ENCODE assay signal across 11 mouse cellular contexts in genomic region chr1:91533961-91534723, GRCm38 (mm10). TPM values are rescaled to one million over a fixed set of nuclear protein-coding genes. Genes with fewer than 3 reads are reported as not detected.
DNase-seq lines count a peak whose midpoint lies in the region; ATAC-seq lines count a peak whose summit lies in the region.
"Had no signal": no experiment of that assay in that cellular context is flagged by ENCODE, and none has a peak within 500 bp of the region (broad histone marks: within the 10 kb centered on the region; RNA-seq: fewer than 3 reads in every experiment).

No protein-coding gene starts in this region.

- H3K4me2 ChIP-seq in kidney, embryonic 15.5 days = no peak overlapping the region
- peak overlapping the region; percentile 67 for H3K4me2 ChIP-seq in liver, embryonic 13.5 days

- no peak overlapping the region for H3K4me3 ChIP-seq in kidney, embryonic 15.5 days (replicated peaks)
- H3K4me3 ChIP-seq in liver, embryonic 13.5 days (replicated peaks) = peak overlapping the region; percentile 40

- 79% methylated on average over 19 of the region's 19 CpGs for WGBS in kidney, embryonic 15.5 days
- 56% methylated on average over 19 of the region's 19 CpGs for WGBS in liver, embryonic 13.5 days (ENCODE audit: insufficient replicate concordance)

- H3K9me3 ChIP-seq in kidney, embryonic 15.5 days (replicated peaks) = no peaks in the 10 kb centered on the region
- no peaks in the 10 kb centered on the region for H3K9me3 ChIP-seq in liver, embryonic 13.5 days (replicated peaks)

- DNase-seq in CD4-positive, CD25-positive, alpha-beta regulatory T cell, adult 2 months (ENCODE audit: low read depth, low spot score) = peak; percentile 11
- peak; percentile 13 for DNase-seq in kidney, adult 9 months
- DNase-seq in R1 (ENCODE audit: low read depth, low spot score) = peak; percentile 79
- peak; percentile 40 for DNase-seq in liver, embryonic 13.5 days
- DNase-seq in adrenal gland, postnatal 14 days = no peak
- DNase-seq in urinary bladder, postnatal 10 days (ENCODE audit: low spot score) = no peak
- DNase-seq: adrenal gland, postnatal 25 days; layer of hippocampus, postnatal 36 days had no signal

- no peak for ATAC-seq in CD4-positive, CD25-positive, alpha-beta regulatory T cell, adult 4 months
- no peak for ATAC-seq in kidney, embryonic 15.5 days (replicated peaks; ENCODE audit: low FRiP score)
- ATAC-seq in liver, embryonic 13.5 days (ENCODE audit: low read depth) = peak; percentile 19

- peaks cover 30% of the 10 kb centered on the region for H3K27me3 ChIP-seq in kidney, embryonic 15.5 days
- H3K27me3 ChIP-seq in liver, embryonic 13.5 days = no peaks in the 10 kb centered on the region

- no peaks in the 10 kb centered on the region; the same call in 1 of the 2 replicates for H3K4me1 ChIP-seq in kidney, embryonic 15.5 days
- H3K4me1 ChIP-seq in liver, embryonic 13.5 days (replicated peaks) = peaks cover 74% of the 10 kb centered on the region

- H3K9ac ChIP-seq in kidney, embryonic 15.5 days = no peak overlapping the region
- H3K9ac ChIP-seq in liver, embryonic 13.5 days = peak overlapping the region; percentile 71

- peaks cover 9% of the 10 kb centered on the region; the same call in 1 of the 2 replicates for H3K36me3 ChIP-seq in kidney, embryonic 15.5 days
- H3K36me3 ChIP-seq in liver, embryonic 13.5 days = no peaks in the 10 kb centered on the region

- H3K27ac ChIP-seq in kidney, embryonic 15.5 days = no peak overlapping the region
- peak overlapping the region; percentile 95 for H3K27ac ChIP-seq in liver, embryonic 13.5 days
- H3K27ac ChIP-seq: macrophage had no signal

RNA-seq across cellular contexts. Expression of gene Asb1, which starts 6.2 kb away (rescaled TPM):
- polyA plus RNA-seq in CD4-positive, CD25-positive, alpha-beta regulatory T cell, adult 4 months (2017; shearing (Covaris generic)) = 1 to 10 TPM; 2.6 to 3.6 TPM
- polyA plus RNA-seq in kidney, embryonic 15.5 days (2015; fragmentation: Nextera tagmentation; extraction: Ambion mirVana) = 5.2 and 5.4 TPM in 2 replicates
- polyA plus RNA-seq in liver, embryonic 13.5 days (2015; fragmentation: Nextera tagmentation; extraction: Ambion mirVana) = 12.3 and 13.8 TPM in 2 replicates
- 20.6 and 21.7 TPM in 2 replicates for total RNA-seq in adrenal gland, postnatal 14 days (2021)

RNA-seq across cellular contexts. Expression of gene Traf3ip1, which starts 39.7 kb away (rescaled TPM):
- polyA plus RNA-seq in CD4-positive, CD25-positive, alpha-beta regulatory T cell, adult 4 months (2017; shearing (Covaris generic)) = 1 to 10 TPM; 3.5 to 5.2 TPM
- 10.1 and 11.8 TPM in 2 replicates for polyA plus RNA-seq in kidney, embryonic 15.5 days (2015; fragmentation: Nextera tagmentation; extraction: Ambion mirVana)
- 2.5 and 2.6 TPM in 2 replicates for polyA plus RNA-seq in liver, embryonic 13.5 days (2015; fragmentation: Nextera tagmentation; extraction: Ambion mirVana)
- 12.3 and 12.6 TPM in 2 replicates for total RNA-seq in adrenal gland, postnatal 14 days (2021)

Comparison
In these comparisons a context has a peak if more than half of its experiments do, and no peak if none do; other contexts are left out.
1. DNase-seq: peak in CD4-positive, CD25-positive, alpha-beta regulatory T cell, adult 2 months (single experiment), kidney, adult 9 months (single experiment), R1 (single experiment) and liver, embryonic 13.5 days (single experiment); none in adrenal gland, postnatal 14 days (single experiment) and urinary bladder, postnatal 10 days (single experiment).